Comparison of ENCODE assay signal across 7 mouse cellular contexts in genomic region chr11:21091428-21092405, GRCm38 (mm10). TPM values are rescaled to one million over a fixed set of nuclear protein-coding genes. Genes with fewer than 3 reads are reported as not detected.
DNase-seq lines count a peak whose midpoint lies in the region; ATAC-seq lines count a peak whose summit lies in the region.

No protein-coding gene starts in this region.

- intact Hi-C loops in left cerebral cortex, postnatal 10 days (cut with DNase I): loop anchor here (5.0 kb wide), 1 partner anchor 174 kb away; no protein-coding TSS in a partner anchor

- H3K4me2 ChIP-seq in hindbrain, embryonic 13.5 days: peak overlapping the region; percentile 62

- H3K9ac ChIP-seq in hindbrain, embryonic 13.5 days: peak overlapping the region; percentile 100

- H3K9me3 ChIP-seq in hindbrain, embryonic 13.5 days: no peaks in the 10 kb centered on the region

- ATAC-seq in hindbrain, embryonic 13.5 days (ENCODE audit: low FRiP score): peak; percentile 75
- peak; percentile 49 for ATAC-seq in megakaryocyte, adult 5-6 weeks (ENCODE audit: poor library complexity, severe bottlenecking)

- no peaks in the 10 kb centered on the region for H3K36me3 ChIP-seq in hindbrain, embryonic 13.5 days

- DNase-seq in ZHBTc4 (ENCODE audit: low read depth, low spot score): peak; percentile 66
- DNase-seq in cerebellum, adult 9-10 months: peak; percentile 60
- peak; percentile 40 to 68 for DNase-seq in frontal cortex, postnatal 10 days (ENCODE audit: low spot score in 2 of 2)
- peak; percentile 44 to 89 for DNase-seq in left cerebral cortex, postnatal 10 days (ENCODE audit: extremely low spot score in 1 of 2, low spot score in 2 of 2)
- peak; percentile 70 for DNase-seq in right cerebral cortex, postnatal 14 days

- H3K27ac ChIP-seq in hindbrain, embryonic 13.5 days: peak overlapping the region; percentile 99

- H3K4me1 ChIP-seq in hindbrain, embryonic 13.5 days (replicated peaks): peaks cover 14% of the 10 kb centered on the region

- under 1% methylated on average over 93 of the region's 99 CpGs for WGBS in hindbrain, embryonic 13.5 days

- peak overlapping the region; percentile 90 for H3K4me3 ChIP-seq in hindbrain, embryonic 13.5 days

- no peaks in the 10 kb centered on the region for H3K27me3 ChIP-seq in hindbrain, embryonic 13.5 days

RNA-seq across cellular contexts. Expression of gene Peli1, which starts 0.6 kb away (rescaled TPM):
- 85.9 and 87.1 TPM in 2 replicates for polyA plus RNA-seq in hindbrain, embryonic 13.5 days (2015; fragmentation: Nextera tagmentation; extraction: Ambion mirVana)
- 10 to 100 TPM; 47.1 to 49.9 TPM for total RNA-seq in left cerebral cortex, postnatal 10 days (2021)
- total RNA-seq in megakaryocyte, adult 5-6 weeks (2015): 48.8 and 50.4 TPM in 2 replicates
- 29.0 and 40.9 TPM in 2 replicates for total RNA-seq in megakaryocyte, adult 5-6 weeks (2017)

Comparison
In these comparisons a context has a peak if more than half of its experiments do, and no peak if none do; other contexts are left out.
1. Peak in every context shown above with its lines: DNase-seq, ATAC-seq, H3K4me3 ChIP-seq and H3K27ac ChIP-seq.